Mouse (Mus musculus) retina, adult 2 months (tissue): ENCODE measurements at regions not wholly inside any gene's neighbourhood (a gene's known extent, or its start where the extent isn't known, plus 50 kb on each side); places are given as distances from the start of the nearest gene placed in this dataset.

ENCODE experiments used
- DNase-seq: peaks from one replicate; pipeline ENCODE4 v3.0.0-alpha.2; 2012; ENCODE audit warnings: low read depth, low spot score

DNA sequence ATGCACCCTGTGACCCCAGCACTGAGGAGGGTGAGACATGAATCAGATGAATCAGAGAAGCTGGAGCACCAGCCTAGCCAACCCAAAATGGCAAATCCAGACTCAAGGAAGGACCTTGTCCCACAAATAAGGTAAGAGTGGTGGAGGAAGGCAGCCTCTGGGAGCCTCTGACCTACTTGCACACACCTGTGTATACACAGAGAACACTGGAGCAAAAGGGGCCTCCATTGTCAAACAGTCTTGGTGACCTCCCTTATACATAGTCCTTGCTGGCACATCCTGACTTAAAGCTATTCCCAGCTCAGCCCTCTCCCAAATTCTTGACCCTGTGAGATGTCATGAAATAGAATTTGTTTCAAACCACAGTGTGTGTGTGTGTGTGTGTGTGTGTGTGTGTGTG, 57.1 kb downstream of the Inhbb start:
- no peak for DNase-seq

DNA sequence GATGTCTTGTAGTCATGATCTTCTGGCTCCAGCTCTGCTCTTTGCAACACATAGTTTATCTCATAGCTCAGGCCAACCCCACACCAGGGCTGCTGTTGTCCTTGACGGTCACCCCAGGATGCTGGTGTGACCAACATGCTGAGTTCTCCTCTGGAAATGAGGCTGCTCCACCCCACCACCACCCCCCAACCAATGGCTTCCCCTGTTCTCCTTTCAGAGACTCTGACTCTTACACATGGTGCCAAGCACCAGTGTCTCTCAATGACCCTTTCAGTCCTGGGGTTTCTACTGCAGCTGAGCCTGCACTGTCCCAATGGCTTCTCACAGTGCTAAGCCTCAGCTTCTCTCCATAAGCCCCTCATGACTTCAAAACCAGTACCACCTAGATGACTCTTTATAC, 64.0 kb downstream of the Inhbb start:
- DNase-seq, result no peak

DNA sequence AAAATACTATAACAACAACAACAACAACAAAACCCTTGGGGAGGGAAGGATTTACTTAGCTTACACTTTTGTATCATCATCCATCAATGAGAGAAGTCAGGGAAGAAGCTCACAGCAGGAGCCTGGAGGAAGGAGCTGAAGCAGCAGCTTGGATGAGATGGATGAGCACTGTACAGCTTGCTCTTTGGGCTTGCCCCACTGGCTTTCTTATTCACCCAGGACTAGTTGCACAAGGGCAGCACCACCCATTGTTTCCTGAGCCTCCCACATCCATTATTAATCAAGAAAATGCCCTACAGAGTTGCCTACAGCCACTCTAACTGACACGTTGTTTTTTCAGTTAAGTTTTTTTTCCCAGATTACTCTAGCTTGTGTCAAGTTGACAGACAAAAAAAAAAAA, 65.1 kb downstream of the Inhbb start:
- DNase-seq, result no peak

DNA sequence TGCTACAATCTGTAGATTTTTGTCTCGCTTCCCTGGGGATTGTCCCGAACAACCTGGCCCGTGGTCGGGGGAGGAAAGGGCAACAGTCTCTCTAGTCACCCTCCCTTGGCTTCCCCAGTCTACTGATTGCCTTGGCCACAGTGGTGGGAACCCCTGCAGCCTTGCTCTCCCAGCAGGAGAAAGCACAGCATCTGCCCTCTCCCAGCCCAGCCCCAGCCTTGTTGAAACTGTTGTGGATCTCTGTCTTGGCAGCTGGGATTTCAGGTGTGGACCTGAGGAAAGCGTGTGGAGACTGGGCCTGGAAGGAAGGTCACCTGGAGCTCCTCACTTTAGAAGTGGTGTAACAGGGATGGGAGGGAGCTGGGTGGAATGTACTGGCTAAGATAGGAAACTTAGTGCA, 66.6 kb downstream of the Inhbb start:
- no peak for DNase-seq

DNA sequence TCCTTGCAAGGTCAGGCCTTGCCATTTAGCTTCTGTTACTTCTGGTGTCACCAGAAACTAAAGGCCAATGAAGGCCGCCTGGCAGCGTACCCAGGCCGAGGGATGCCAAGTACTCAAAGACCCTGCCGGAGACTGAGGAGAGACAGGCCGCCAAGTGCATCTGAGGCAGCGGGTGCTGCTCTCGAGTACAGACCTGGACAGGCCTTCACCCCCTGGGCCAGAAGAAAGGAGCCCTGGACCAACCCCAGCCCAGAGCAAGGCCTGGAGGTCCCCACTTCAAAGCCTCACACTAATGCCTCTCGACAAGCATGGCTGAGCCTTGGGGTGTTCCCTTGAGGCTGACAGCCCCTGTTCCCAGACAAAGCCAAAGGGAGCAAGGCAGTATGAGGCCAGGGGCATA, 70.5 kb downstream of the Inhbb start:
- DNase-seq, result no peak

DNA sequence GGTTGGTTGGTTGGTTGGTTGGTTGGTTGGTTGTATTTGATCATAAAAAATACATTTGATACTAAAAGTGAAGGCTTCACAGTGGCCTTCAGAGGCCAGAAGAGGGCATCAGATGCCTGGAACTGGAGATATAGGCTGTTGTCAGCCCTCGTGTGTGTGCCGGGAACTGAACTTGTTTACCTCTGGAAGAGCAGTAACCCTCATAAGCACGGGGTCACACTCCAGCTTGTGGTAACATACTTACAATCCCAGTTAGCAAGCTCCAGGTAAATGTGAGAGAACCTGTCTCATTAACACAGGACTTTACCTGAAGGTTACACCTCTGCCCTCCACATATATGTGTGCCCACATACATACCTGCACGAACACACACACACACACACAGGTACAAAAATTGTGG, 71.2 kb downstream of the Inhbb start:
- DNase-seq, result no peak

DNA sequence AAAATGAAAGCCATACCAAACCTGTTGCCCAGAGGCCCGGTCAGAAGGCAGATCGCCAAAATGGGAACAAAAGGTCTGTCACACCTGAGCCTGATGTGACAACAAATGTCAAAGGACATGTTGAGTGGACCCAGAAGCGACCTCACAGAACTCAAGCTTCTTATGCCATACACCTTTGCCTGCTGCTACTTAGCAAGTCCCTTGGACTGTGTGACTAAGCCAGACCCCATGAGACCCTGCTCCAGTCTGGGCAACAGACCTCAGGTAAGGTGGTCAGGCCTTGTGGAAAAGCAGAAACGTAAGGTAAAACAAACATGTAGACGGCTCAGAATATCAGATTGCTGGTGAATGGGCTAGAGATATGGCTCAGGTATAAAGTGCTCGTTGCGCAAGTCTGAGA, 71.8 kb downstream of the Inhbb start:
- no peak for DNase-seq

DNA sequence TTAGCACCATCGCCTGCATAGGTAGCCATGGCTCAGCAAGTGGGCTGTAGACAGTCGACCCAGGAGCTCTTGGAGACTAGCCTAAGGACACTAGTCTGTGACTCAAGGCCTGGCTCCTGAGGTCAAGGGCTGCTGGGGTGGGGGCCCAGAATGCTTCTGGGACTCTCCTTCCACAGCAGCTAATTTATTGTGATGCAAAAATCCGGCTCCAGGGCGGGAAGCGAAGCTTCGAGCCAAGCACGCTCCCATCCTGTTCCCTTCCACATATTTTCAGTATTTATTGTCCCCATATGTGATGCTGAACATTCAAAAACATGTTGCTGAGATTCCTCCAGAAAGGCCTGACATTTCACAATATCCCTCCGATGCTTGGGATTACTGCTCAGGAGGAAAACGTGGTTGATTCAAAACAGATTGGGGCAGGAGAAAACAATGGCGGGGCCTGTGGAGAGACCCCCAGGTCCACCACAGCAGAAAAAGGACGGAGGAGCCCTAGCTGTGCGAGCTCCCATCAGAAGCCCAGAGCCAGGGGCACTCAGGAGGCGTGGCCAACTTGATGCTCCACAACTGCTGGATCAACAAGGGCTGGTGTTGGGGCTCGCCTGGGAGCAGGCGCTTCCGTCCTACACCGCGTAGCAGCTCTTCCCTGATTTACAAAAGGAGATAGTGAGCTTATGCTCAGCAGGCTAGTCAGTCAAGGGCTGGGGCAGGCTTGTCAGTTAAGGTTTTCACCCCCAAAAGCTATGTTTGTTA, 73.4 kb downstream of the Inhbb start:
- DNase-seq, result no peak

DNA sequence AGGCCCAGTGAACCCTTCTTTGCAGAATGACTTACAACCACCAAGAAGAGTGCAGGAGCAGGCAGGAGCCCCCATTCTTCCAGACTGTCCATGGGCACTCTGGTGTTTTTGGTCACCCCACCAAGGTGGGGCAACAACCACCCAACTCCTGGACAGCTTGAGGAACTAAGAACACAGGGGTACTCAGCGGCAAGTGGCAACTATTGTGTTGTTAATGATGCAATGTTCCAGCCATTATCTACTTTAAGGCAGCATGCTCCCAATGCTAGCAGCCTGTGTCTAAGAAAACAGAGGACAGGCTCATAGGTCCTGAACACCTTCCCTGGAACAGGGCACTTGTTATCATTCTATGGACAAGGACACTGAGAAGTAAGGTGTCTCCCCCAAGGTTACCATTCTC, 74.3 kb downstream of the Inhbb start:
- no peak for DNase-seq

DNA sequence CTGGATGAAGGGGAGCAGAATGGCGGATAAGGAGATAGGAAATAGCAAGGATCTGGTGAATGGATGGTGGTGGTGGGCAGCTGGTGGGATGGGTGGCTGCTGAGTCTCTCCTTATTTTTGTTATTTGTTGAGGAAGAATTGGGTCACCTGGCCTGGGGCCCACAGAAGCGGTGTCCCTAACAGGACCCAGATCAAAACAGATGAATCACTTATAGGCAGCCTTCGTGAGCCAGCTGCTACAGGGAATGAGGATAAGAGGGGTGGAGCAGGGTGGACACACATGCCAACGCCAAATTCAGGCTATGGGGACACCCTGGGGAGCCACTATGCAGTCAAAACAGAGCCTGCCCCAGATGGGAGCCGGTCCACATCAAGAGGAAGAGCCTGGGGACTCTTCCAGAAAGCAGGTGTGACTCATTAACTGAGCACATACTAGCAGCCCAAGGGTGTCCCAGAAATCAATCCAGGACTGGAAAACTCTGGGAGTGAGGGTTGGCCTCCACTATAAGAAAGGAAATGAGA, 75.4 kb downstream of the Inhbb start:
- no peak for DNase-seq

DNA sequence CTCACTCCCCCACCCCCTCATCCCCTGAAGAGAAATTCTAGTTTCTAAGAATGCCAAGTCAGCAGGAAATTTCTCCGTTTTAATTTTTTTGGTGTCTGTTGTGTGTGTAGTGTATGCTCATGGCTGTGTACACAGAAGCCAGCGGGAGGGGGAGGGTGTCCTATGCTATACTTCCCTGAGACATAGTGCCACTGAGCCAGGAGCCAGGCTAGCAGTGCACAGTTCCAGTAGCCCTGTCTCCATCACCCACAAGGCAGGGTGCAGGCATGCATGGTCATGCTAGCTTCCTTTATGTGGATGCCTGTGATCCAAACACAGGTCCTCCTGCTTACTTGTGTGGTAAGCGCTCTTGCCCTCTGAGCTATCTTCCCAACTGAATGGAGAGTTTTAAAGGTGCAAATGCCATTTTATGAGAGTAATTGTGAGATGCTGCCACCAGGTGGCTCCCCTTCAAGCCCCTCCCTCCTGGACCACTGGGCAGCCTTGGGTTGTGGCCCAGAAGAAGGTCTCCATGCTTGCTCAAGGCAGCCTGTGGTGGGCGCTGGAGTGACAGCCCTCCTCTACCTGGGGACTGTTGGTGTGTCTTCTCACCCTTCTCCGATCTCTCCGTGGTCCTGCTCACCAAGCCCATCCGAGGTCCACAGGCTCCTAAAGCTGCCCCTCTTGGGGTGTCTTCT, 76.8 kb downstream of the Inhbb start:
- no peak for DNase-seq

DNA sequence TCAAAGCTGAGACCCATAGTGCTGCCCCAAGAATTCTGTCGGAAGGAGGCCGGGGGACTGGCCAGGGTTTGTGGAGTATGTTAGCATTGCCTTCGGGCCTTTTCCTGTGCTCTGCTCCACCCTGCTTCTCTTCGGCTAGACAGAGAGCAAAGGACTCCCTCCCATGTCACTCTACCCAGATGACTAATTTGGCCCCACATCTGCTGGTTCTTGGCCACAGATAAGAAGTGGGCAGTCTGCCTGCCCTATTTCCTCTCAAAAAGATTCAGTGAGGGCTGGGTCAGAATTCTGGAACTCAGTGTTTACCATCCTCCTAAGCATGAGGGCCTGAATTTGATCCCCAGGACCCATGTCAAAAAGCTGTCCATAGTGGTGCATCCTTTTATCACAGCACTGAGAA, 78.0 kb downstream of the Inhbb start:
- no peak for DNase-seq

DNA sequence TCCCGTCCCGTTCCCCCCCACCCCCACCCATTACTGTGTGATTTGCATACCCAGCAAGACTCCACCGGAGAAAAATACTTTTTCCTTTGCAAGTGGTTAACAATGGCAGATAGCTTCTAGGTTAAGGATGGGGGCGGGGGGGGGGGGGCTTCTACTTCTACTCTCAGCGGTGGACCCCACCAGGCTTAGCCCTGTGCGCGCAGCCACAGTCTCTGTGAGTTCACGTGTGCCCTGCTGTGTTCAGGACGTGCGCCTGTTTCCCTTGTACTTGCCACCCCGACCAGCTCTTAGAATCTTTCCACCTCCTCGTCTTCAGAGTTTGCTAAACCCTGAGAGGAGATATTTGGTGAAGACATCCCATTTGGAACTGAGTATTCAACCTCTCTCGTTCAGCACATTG, 86.9 kb downstream of the Inhbb start:
- no peak for DNase-seq

DNA sequence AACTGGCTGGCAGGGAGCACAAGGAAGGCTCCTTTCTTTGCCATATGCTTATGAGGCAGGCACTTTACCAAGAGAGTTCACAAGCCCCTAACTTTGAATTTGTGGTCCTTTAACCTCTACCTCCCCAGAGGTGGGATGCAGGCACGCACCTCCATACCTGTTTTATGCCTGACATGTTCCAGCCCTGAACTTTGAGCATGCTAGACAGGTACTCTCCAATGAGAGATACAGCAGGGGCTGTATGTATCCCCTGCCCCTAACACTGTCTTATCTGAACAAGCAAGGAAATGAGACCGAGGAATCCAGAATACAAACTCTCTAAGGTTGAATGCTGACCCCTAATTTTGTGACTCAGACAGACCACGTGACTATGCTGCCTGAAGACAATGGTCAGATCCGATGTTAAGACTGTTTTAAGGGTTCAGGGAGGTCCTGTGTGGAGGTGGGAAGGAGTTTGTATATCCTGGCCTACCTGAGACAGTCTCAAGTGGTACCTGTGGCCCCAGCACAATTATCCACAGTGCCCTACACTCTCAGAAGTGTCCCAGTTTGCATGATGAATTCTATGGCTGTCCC, 91.2 kb downstream of the Inhbb start:
- DNase-seq, result no peak

DNA sequence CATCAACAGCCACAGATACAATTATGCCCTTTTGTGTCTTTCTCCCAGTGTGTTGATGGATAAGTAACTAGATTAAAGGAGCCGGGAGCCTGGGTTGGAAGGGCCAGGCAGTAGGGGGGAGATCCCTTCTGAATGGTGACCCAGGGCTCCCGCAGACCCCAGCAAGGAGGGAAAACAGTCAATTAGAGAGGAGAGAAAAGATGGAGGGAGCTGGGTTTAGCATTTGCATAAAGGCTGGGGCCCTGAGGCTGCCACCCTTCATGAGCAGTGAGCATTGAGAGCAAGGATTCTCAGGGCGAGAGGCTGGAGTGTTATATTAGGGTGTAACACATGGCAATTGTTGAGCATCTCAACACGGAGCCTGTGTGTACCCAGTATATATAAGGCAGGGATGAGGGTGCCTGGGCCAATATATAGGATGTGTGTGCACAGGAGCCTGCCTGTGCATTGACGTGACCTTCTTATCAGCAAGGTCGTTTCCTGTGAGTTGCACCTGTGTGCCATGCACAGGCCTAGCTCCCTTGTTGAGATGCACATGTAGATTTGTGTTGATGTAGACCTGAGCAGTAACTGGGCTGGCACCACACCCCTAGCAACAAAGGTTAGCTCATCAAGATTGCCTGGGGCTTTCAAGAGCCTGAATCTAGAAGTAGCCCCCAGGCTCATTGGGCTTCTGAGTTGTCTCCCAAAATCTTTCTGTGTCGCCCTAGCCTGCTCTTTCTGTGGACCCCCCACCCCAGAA, 92.2 kb downstream of the Inhbb start:
- DNase-seq, result no peak

DNA sequence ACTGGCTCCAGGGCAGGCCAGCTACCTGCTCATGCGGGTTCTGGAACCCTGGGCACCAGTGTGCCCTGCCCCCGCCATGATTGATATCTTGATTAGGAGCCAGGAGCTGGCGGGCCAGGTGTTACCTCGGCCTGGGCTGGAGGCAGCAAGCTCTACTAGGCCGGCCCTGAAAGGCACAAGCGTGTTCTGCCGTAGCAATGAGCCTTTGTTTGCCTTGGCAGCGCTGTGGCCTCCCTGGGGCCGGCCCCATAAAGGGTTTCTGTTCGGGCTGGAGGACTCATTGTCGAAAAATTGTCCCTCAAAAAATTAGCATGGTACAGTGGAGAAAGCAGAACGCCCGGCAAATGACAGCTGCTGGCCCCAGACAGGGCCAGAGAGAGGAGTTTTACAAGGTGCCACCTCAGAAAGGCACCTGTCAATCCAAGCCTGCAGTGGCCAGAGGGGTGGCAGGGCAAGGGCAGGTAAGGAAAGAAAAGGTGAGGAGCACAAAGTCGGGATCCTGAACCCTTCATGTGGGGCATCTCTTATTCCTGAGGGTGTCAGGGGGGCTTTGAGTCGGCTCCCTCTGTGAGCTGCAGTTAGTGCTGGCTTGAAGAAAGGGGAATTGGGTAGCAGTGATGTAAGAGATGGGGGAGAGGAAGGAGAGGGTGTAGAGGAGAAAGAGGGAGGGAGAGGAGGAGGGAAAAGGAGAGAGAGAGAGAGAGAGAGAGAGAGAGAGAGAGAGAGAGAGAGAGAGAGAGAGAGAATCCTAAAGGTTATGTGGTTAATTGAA, 92.9 kb downstream of the Inhbb start:
- no peak for DNase-seq

DNA sequence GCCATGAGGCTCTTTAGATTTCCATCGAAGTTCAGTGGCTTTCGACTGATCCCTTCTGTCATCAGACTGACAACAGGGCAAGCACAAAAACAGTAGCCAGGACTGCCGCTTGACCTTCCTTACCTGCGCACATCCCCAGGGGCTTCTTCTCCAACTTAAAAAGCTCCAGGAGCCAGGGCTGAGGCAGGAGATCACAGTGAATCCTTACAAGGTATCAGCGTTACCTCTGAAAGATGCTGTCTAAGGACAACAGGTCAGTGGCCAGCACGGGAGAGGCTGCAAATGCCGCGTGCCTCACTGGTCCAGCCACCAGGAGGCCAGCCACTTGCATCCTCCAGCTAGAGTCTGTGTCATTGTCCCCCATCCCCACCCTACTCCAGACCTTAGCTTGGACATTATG, 97.5 kb downstream of the Inhbb start:
- no peak for DNase-seq

DNA sequence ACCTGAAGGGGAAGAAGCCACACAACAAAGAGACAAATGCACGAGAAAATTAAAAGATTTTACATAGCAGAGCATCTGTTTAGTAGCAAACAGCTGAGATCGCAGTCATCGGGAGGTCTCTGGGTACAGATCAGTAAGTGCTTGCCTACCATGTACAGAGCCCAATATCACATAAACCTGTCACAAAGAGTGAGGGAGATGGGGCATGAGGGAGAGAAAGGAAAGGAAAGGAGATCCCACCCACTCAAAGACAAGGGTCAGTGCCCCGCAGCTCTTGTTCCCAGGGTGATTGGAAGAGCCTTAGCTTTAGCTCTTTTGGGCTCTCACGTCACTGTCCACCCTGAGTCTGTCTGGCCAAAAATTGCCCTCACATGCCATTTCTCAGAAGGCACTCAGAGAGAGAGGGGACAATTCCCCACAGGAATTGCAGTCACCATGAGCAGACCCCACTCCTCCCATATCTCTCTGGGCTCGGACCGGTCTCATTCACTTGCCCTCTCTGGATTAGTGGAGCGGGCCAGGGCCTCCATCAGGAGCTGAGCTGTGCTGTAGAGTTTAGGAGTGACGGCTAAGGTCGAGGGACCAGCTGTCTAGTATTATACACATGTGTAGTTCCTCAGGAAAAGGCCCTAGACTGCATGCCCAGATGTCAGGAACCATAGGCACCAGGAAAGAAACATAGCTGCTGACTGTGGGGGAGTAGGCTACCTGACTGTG, 99.6 kb downstream of the Inhbb start:
- DNase-seq, result no peak

DNA sequence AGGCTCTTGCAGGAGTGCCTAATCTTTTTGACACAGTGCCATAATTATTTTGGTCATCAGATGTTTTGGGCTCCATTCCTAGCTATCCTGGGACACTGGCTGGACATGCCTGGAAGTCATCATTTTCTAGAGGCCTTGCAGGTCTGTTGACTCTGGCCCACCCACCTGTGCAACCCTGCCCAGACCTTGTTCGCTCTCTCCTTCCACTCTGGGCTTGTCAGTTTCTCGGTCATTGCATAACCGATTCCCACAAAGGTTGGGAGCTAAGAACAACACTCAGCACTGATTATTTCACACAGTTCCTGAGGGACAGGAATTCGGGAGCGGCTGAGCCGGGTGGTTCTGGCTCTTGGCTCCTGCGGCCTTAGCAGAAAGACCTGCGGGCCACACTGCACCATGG, 100.2 kb downstream of the Inhbb start:
- no peak for DNase-seq

DNA sequence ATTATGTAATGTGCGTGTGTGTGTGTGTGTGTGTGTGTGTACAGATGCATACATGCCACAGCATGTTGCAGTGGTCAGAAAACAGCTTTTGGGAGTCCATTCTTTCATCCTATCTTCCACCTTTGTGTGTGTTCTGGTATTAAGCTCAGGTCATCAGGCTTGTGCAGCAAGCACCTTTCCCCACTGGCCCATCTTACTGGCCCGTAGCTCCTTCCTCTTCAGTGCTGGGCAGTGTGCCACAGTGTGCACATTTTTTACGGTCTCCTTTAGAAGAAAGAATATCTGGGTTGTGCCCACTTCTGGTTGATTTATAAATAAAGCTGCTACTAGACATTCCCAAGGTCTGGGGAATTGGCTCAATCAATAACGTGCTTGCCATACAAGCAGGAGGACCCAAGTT, 105.0 kb downstream of the Inhbb start:
- DNase-seq, result no peak
